Mouse (Mus musculus) CH12.LX (cell line): Measurements from ENCODE around the gene Rhbdl1.

Source experiments
- BHLHE40 ChIP-seq: IDR thresholded peaks from 2 replicates; pipeline ENCODE4 v1.6.1; 2011; ENCODE audit warnings: mild to moderate bottlenecking, low read depth, low read length, improper control_type of control experiment
- JUND ChIP-seq: conservative IDR thresholded peaks from 2 replicates; pipeline ENCODE4 v1.6.1; 2011; ENCODE audit warnings: low read depth, low read length, improper control_type of control experiment
- MEF2A ChIP-seq: IDR thresholded peaks from 2 replicates; pipeline ENCODE4 v1.6.1; 2014; ENCODE audit warnings: low read depth, mild to moderate bottlenecking, inconsistent platforms, low read length, improper control_type of control experiment, borderline replicate concordance

GRCm38 (mm10) chr17:25883824-25884223 is 46.7 kb upstream of the Rhbdl1 start:
- no peak for TF ChIP-seq JUND
- no peak for TF ChIP-seq BHLHE40
- TF ChIP-seq MEF2A, result no peak
